Mouse (Mus musculus) lung, adult 2 months (tissue): ENCODE data around the gene Notch3.

Experiments used
- CTCF ChIP-seq: fragments of 200-500 bp; IDR thresholded peaks from 2 replicates; pipeline ENCODE4 v1.5.1; 2011; ENCODE audit warnings: mild to moderate bottlenecking, low read length, control low read depth; ENCODE audit not compliant: insufficient read depth
- POLR2A ChIP-seq: fragments of 200-500 bp; IDR thresholded peaks from 2 replicates; pipeline ENCODE4 v1.6.1; 2011; ENCODE audit warnings: low read depth, mild to moderate bottlenecking, control low read depth, low read length, borderline replicate concordance; ENCODE audit errors: extremely low read depth

GRCm38 (mm10) chr17:32113255-32113522 lies 53.5 kb downstream of the Notch3 start:
- TF ChIP-seq CTCF (no peak), POLR2A (no peak)
